Mouse (Mus musculus) stomach, embryonic 16.5 days (tissue): Measurements from ENCODE around the gene Dcaf11. TPM values are rescaled to one million over a fixed set of nuclear protein-coding genes. Genes with fewer than 3 reads are reported as not detected.
A peak's percentile ranks its signal among the peaks of the same experiment; 100 is the strongest.

Experiments
- ATAC-seq: fragments of 200-750 bp; cut with Nextera tagmentation; 2 replicates; pipeline ENCODE4 v1.8.0; 2017; ENCODE audit warnings: moderate number of reproducible peaks, moderate TSS enrichment; ENCODE audit not compliant: insufficient read depth, low FRiP score
- H3K27ac ChIP-seq: fragments of 300-500 bp; sonication (generic); 2 replicates; pipeline ENCODE4 v1.5.1; 2014; ENCODE audit warnings: low read length
- H3K27me3 ChIP-seq: fragments of 300-500 bp; sonication (generic); 2 replicates; pipeline ENCODE4 v1.6.1; 2014; ENCODE audit warnings: low read length, control low read depth, mixed read lengths; ENCODE audit not compliant: control insufficient read depth, insufficient read depth
- H3K36me3 ChIP-seq: fragments of 300-500 bp; sonication (generic); 2 replicates; pipeline ENCODE4 v1.6.1; 2014; ENCODE audit warnings: low read length; ENCODE audit not compliant: control insufficient read depth, insufficient read depth
- H3K4me1 ChIP-seq: fragments of 300-500 bp; sonication (generic); 2 replicates; pipeline ENCODE4 v1.6.1; 2014; ENCODE audit warnings: low read length, control low read depth, mixed read lengths; ENCODE audit not compliant: control insufficient read depth, insufficient read depth
- H3K4me2 ChIP-seq: fragments of 300-500 bp; sonication (generic); 2 replicates; pipeline ENCODE4 v1.6.1; 2014; ENCODE audit warnings: low read depth, low read length, mixed read lengths
- H3K4me3 ChIP-seq: fragments of 300-500 bp; sonication (generic); replicated peaks from 2 replicates; pipeline ENCODE4 v1.5.1; 2014; ENCODE audit warnings: mild to moderate bottlenecking, low read length
- H3K9ac ChIP-seq: fragments of 300-500 bp; sonication (generic); 2 replicates; pipeline ENCODE4 v1.6.1; 2014; ENCODE audit warnings: low read length
- H3K9me3 ChIP-seq: fragments of 300-500 bp; sonication (generic); replicated peaks from 2 replicates; pipeline ENCODE4 v1.6.1; 2016; ENCODE audit warnings: low read length, control low read depth; ENCODE audit not compliant: control insufficient read depth
- whole genome bisulfite sequencing: fragments of 180-500 bp; shearing (Covaris S2); extraction: QIAGEN DNeasy Blood & Tissue Kit; methylation state at CpG from one replicate; pipeline ENCODE4 v1.1.7; 2014; 5-methylcytosine and 5-hydroxymethylcytosine counted together
- polyA plus RNA-seq: library from polyadenylated mRNA; unstranded; fragments of >200 nt; fragmentation: Nextera tagmentation; extraction: Ambion mirVana; gene quantifications from 2 replicates; pipeline ENCODE4 v1.2.1, GENCODE M21; 2015

Dcaf11 gene
- polyA plus RNA-seq, 1 experiment from 2014 or later: 77.6 TPM

DNA sequence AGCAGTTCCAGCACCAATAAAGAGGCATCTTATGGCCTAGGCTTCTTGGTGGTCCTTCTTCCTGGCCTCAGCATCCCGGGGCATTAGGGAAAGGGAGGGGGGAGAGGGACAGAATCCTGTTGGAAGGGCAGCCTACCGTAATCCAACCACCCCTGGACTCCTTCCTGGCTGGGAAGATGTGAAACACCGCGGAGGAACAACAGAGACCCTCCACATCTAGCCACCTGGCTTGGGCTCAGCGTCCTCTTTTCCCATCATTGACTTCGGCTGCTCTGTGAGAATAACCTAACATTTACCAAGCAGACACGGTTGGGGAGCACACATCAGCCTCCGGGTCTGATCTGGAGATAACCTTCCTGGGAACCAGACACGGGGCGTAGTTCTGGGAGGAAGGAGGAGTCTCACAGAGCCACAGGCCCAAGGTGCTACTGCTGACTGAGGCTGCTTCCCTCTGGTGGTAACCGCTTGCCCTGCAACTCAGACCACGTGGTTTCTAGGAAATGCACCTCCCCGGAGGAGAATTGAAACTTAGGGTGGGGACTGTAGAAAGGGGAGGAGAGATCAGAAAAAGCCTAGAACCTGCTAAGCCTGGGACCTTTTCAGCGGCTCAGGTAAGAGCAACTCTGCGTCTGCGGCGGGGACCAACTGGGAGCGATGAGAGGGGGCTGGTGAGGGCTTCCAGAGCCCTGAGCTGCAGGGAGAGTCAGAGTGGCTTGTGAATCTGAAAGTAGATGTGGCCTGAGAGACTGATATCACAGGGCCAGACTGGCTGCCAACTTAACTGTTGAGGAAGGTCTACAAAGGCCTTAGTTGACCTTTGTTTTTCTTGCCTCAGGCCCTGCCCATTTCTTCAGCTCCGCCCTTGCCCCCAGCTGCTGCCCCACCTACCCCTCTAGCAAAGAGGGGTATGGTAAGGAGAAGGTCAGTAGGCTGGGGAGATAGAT is 44.1 kb downstream of the Dcaf11 start:
- Histone ChIP-seq H3K9me3 (no peaks in the 10 kb centered on the region), H3K27me3 (no peaks in the 10 kb centered on the region), H3K9ac (peak overlapping the region; percentile 72), H3K36me3 (peaks cover 11% of the 10 kb centered on the region; the same call in 1 of the 2 replicates), H3K27ac (peak overlapping the region; percentile 89), H3K4me2 (peak overlapping the region; percentile 56), H3K4me1 (peaks cover 13% of the 10 kb centered on the region; the same call in 1 of the 2 replicates), H3K4me3 (peak overlapping the region; percentile 47)
- peak; percentile 96 for ATAC-seq
- 14% methylated on average over 19 of the region's 19 CpGs for WGBS

DNA sequence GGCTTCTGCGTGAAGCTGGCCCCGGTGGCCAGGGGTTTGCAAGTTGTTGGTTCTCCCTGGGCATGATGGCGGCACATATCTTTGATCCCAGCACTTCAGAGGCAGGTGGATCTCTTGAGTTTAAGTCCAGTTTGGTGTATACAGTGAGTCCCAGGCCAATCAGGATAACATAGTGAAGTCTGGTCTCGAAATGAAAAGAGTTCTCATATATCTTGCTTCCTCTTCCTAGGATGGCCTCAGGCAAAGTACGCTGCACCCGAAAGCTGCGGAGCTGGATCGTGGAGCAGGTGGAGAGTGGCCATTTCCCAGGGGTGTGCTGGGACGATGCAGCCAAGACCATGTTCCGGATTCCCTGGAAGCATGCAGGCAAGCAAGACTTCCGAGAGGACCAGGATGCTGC is 45.0 kb downstream of the Dcaf11 start:
- H3K36me3 ChIP-seq: peaks cover 14% of the 10 kb centered on the region; the same call in 1 of the 2 replicates
- no peak for ATAC-seq
- WGBS: 92% methylated on average over 11 of the region's 11 CpGs
- H3K27me3 ChIP-seq: no peaks in the 10 kb centered on the region
- peaks cover 13% of the 10 kb centered on the region; the same call in 1 of the 2 replicates for H3K4me1 ChIP-seq
- peak overlapping the region; percentile 56 for H3K4me2 ChIP-seq
- peak overlapping the region; percentile 89 for H3K27ac ChIP-seq
- no peaks in the 10 kb centered on the region for H3K9me3 ChIP-seq
- H3K9ac ChIP-seq: peak overlapping the region; percentile 36; the same call in 1 of the 2 replicates
- peak overlapping the region; percentile 47 for H3K4me3 ChIP-seq

- H3K27ac ChIP-seq: no peak overlapping the region
- ATAC-seq: no peak
- H3K4me1 ChIP-seq: peaks cover 13% of the 10 kb centered on the region; the same call in 1 of the 2 replicates
- H3K27me3 ChIP-seq: no peaks in the 10 kb centered on the region
- 90% methylated on average over 16 of the region's 16 CpGs for WGBS
- H3K4me2 ChIP-seq: no peak overlapping the region
- H3K36me3 ChIP-seq: peaks cover 14% of the 10 kb centered on the region; the same call in 1 of the 2 replicates
- H3K4me3 ChIP-seq: no peak overlapping the region
- no peaks in the 10 kb centered on the region for H3K9me3 ChIP-seq
- H3K9ac ChIP-seq: no peak overlapping the region
Observed at GRCm38 (mm10) chr14:55605743-55606459, 46.1 kb downstream of the Dcaf11 start.

DNA sequence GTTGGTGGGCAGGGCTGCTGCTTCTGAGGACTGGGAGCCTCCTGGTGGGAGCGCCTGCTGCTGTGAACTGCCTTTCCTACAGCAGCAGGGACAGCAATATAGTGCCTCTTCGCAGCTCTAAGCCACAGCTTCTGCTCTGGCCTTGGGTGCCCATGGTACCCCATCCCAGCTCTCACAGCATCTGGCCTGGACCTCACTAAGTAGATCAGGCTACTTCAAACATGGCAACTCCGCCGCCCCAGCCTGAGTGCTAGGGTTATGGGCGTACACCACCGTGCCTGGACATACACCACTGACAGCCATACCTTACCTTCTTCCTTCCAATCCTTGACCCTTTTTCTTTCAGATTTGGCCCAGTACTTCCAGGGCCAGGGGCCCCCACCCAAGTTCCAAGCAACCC is 48.5 kb downstream of the Dcaf11 start:
- peaks cover 14% of the 10 kb centered on the region; the same call in 1 of the 2 replicates for H3K36me3 ChIP-seq
- H3K27ac ChIP-seq: no peak overlapping the region

DNA sequence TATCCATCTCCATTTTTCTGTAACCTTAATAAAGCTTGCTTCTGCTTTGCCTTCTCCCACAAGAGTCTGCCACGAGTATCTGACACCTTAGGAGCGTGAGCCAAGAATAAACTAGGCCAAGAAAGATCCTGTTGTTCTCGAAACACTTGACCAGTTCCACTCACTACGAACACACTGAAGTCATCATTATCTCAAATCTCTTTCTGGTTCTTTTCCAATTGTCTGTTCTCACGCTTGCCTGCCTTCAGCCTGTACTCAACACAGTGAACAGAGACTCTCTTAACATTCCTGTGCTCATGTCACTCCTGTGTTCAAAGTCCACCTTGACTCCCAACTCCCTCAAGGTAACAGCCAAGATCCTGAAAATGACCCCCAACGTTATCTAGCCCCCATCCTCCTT is 53.5 kb downstream of the Dcaf11 start:
- no peaks in the 10 kb centered on the region for H3K27me3 ChIP-seq
- H3K9me3 ChIP-seq: no peaks in the 10 kb centered on the region
- 57% methylated on average over 6 of the region's 6 CpGs for WGBS
- H3K4me2 ChIP-seq: no peak overlapping the region
- H3K9ac ChIP-seq: no peak overlapping the region
- no peak overlapping the region for H3K4me3 ChIP-seq
- ATAC-seq: no peak
- H3K36me3 ChIP-seq: peaks cover 9% of the 10 kb centered on the region; the same call in 1 of the 2 replicates
- H3K4me1 ChIP-seq: peaks cover 2% of the 10 kb centered on the region; the same call in 1 of the 2 replicates
- H3K27ac ChIP-seq: no peak overlapping the region

More for the DNA sequence above, 48.5 kb downstream of the Dcaf11 start:
- H3K4me3 ChIP-seq: no peak overlapping the region
- no peak overlapping the region for H3K9ac ChIP-seq
- H3K9me3 ChIP-seq: no peaks in the 10 kb centered on the region
- H3K4me1 ChIP-seq: peaks cover 12% of the 10 kb centered on the region; the same call in 1 of the 2 replicates
- no peak for ATAC-seq
- no peak overlapping the region for H3K4me2 ChIP-seq
- no peaks in the 10 kb centered on the region for H3K27me3 ChIP-seq
- 96% methylated on average over 6 of the region's 6 CpGs for WGBS

DNA sequence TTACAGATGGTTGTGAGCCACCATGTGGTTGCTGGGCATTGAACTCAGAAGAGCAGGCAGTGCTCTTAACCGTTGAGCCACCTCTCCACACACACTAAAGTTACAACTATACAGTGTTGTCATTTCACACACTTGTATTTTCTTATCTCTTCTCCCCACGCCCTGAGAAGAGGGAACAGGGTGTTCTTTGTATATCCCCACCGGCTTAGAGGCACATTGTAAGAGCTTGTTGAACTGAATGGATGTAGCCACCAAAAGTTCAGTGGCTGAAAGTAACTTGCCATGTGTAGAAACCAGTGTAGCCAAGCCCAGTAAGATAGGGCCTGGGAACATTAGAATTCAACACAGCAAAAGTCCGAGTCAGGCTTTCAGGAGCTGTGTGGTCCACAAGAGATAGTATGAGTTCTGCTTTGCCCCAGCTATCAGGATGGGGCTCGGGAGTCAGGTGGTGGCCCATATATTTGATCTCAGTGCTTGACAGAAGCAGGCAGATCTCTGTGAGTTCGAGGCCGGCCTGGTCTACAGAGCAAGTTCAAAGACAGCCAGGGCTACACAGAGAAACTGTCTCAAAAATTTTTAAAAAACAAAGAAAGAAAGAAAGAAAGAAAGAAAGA is 54.9 kb downstream of the Dcaf11 start:
- no peak overlapping the region for H3K27ac ChIP-seq
- no peak overlapping the region for H3K9ac ChIP-seq
- no peak overlapping the region for H3K4me3 ChIP-seq
- peaks cover 8% of the 10 kb centered on the region for H3K4me1 ChIP-seq
- ATAC-seq: no peak
- peaks cover 2% of the 10 kb centered on the region; the same call in 1 of the 2 replicates for H3K36me3 ChIP-seq
- H3K4me2 ChIP-seq: no peak overlapping the region
- no peaks in the 10 kb centered on the region for H3K9me3 ChIP-seq
- no peaks in the 10 kb centered on the region for H3K27me3 ChIP-seq
- WGBS: 76% methylated on average over 7 of the region's 7 CpGs

- WGBS: 45% methylated on average over 2 of the region's 2 CpGs
- H3K4me2 ChIP-seq: no peak overlapping the region
- H3K27me3 ChIP-seq: no peaks in the 10 kb centered on the region
- H3K4me3 ChIP-seq: no peak overlapping the region
- no peak overlapping the region for H3K27ac ChIP-seq
- no peak overlapping the region for H3K9ac ChIP-seq
- no peaks in the 10 kb centered on the region for H3K9me3 ChIP-seq
- H3K36me3 ChIP-seq: no peaks in the 10 kb centered on the region
- no peak for ATAC-seq
- H3K4me1 ChIP-seq: peaks cover 8% of the 10 kb centered on the region
Observed at GRCm38 (mm10) chr14:55615876-55616275, 56.1 kb downstream of the Dcaf11 start.

DNA sequence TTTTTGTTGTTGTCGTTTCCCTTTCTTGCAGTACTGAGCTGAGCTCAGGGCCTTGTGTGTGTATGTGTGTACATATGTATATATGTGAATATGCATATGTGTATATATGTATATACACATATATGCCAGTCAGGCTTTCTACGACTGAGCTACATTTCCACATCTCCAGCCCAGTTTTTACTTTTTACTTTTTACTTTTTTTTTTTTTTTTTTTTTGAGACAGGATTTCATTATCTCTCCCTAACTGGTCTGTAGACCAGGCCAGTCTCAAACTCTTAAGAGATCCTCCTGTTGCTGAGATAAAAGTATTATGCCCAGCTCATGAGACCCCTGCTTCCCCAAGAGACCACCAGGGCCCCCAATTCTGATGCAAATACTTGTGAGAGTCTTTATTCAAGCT is 57.0 kb downstream of the Dcaf11 start:
- Histone ChIP-seq H3K9me3 (no peaks in the 10 kb centered on the region), H3K27ac (no peak overlapping the region), H3K27me3 (no peaks in the 10 kb centered on the region), H3K9ac (no peak overlapping the region), H3K4me1 (peaks cover 8% of the 10 kb centered on the region), H3K36me3 (no peaks in the 10 kb centered on the region), H3K4me3 (no peak overlapping the region), H3K4me2 (no peak overlapping the region)
- 70% methylated on average over 2 of the region's 2 CpGs for WGBS
- ATAC-seq: no peak
